Mouse (Mus musculus) cerebellum, adult 2 months (tissue): ENCODE results near the gene Mgl2. TPM values are rescaled to one million over a fixed set of nuclear protein-coding genes. Genes with fewer than 3 reads are reported as not detected.
A peak's percentile ranks its signal among the peaks of the same experiment; 100 is the strongest.

Source experiments
- DNase-seq, 2 experiments: peaks; one replicate each; pipeline ENCODE4 v3.0.0; 2021
- H3K27ac ChIP-seq: fragments of 200-500 bp; 2 replicates; pipeline ENCODE4 v1.5.1; 2012; ENCODE audit warnings: low read length, control low read depth, inconsistent platforms; ENCODE audit not compliant: insufficient read depth
- H3K27me3 ChIP-seq: fragments of 200-500 bp; 2 replicates; pipeline ENCODE4 v1.6.1; 2012; ENCODE audit warnings: inconsistent platforms, mild to moderate bottlenecking, low read length, moderate library complexity; ENCODE audit not compliant: control insufficient read depth, insufficient read depth
- H3K4me1 ChIP-seq: fragments of 200-500 bp; 2 replicates; pipeline ENCODE4 v1.6.1; 2011; ENCODE audit warnings: low read length; ENCODE audit not compliant: control insufficient read depth, insufficient read depth
- H3K4me3 ChIP-seq: fragments of 200-500 bp; replicated peaks from 2 replicates; pipeline ENCODE3; 2011; ENCODE audit warnings: mild to moderate bottlenecking, low read depth, low read length, control low read depth; ENCODE audit not compliant: insufficient read depth
- CTCF ChIP-seq: fragments of 200-500 bp; IDR thresholded peaks from 2 replicates; pipeline ENCODE4 v1.5.1; 2011; ENCODE audit warnings: low read depth, mild to moderate bottlenecking, control low read depth, low read length, moderate library complexity, borderline replicate concordance; ENCODE audit not compliant: insufficient read depth
- POLR2A ChIP-seq: fragments of 200-500 bp; IDR thresholded peaks from 2 replicates; pipeline ENCODE4 v1.6.1; 2011; ENCODE audit warnings: low read length, control low read depth, borderline replicate concordance; ENCODE audit not compliant: insufficient read depth
- WGBS: fragments of 180-500 bp; shearing (Covaris S2); methylation state at CpG from one replicate; pipeline ENCODE4 v1.1.7; 2018; 5-methylcytosine and 5-hydroxymethylcytosine counted together
- polyA plus RNA-seq: library from polyadenylated mRNA; depleted of rRNA; stranded (reverse); fragments of >200 nt; gene quantifications from 2 replicates; pipeline ENCODE4 v1.2.3, GENCODE M21; 2012; rRNA removed

Mgl2 gene
- polyA plus RNA-seq, 1 experiment, result 2.5 TPM

GRCm38 (mm10) chr11:70174491-70174890 is 44.4 kb downstream of the Mgl2 start:
- no peak for DNase-seq
- Histone ChIP-seq H3K4me1 (peaks cover 4% of the 10 kb centered on the region; the same call in 1 of the 2 replicates), H3K4me3 (no peak overlapping the region), H3K27me3 (no peaks in the 10 kb centered on the region), H3K27ac (no peak overlapping the region)
- 85% methylated on average over 4 of the region's 4 CpGs for WGBS
- no peak for TF ChIP-seq CTCF
- no peak for TF ChIP-seq POLR2A

- WGBS, result 75% methylated on average over 8 of the region's 8 CpGs
- Histone ChIP-seq H3K27ac (no peak overlapping the region), H3K27me3 (no peaks in the 10 kb centered on the region), H3K4me3 (no peak overlapping the region), H3K4me1 (no peaks in the 10 kb centered on the region)
- no peak; the same call in 1 of the 2 replicates for TF ChIP-seq CTCF
- no peak for TF ChIP-seq POLR2A
- DNase-seq, result no peak
Measured at GRCm38 (mm10) chr11:70177647-70178046, 47.5 kb downstream of the Mgl2 start.

- TF ChIP-seq CTCF, result no peak
Measured at GRCm38 (mm10) chr11:70178311-70178710, 48.2 kb downstream of the Mgl2 start.

GRCm38 (mm10) chr11:70178756-70179155 is 48.6 kb downstream of the Mgl2 start:
- WGBS, result 60% methylated on average over 11 of the region's 11 CpGs
- no peak overlapping the region for H3K27ac ChIP-seq
- no peak for DNase-seq
- H3K4me3 ChIP-seq, result no peak overlapping the region
- H3K27me3 ChIP-seq, result no peaks in the 10 kb centered on the region
- no peak for TF ChIP-seq CTCF
- no peak for TF ChIP-seq POLR2A
- no peaks in the 10 kb centered on the region for H3K4me1 ChIP-seq

More at GRCm38 (mm10) chr11:70178311-70178710, 48.2 kb downstream of the Mgl2 start:
- H3K4me3 ChIP-seq, result no peak overlapping the region
- H3K27me3 ChIP-seq, result no peaks in the 10 kb centered on the region
- no peak overlapping the region for H3K27ac ChIP-seq
- DNase-seq, result peak; percentile 24 to 54
- H3K4me1 ChIP-seq, result no peaks in the 10 kb centered on the region
- 32% methylated on average over 11 of the region's 11 CpGs for WGBS

- 27% methylated on average over 14 of the region's 14 CpGs for WGBS
Measured at GRCm38 (mm10) chr11:70179401-70179800, 49.3 kb downstream of the Mgl2 start.

GRCm38 (mm10) chr11:70180496-70180895 is 50.4 kb downstream of the Mgl2 start:
- H3K4me1 ChIP-seq, result no peaks in the 10 kb centered on the region
- H3K27me3 ChIP-seq, result no peaks in the 10 kb centered on the region
- H3K27ac ChIP-seq, result no peak overlapping the region
- 87% methylated on average over 4 of the region's 4 CpGs for WGBS
- DNase-seq, result no peak
- H3K4me3 ChIP-seq, result no peak overlapping the region
- no peak for TF ChIP-seq POLR2A
- TF ChIP-seq CTCF, result no peak

More at GRCm38 (mm10) chr11:70179401-70179800, 49.3 kb downstream of the Mgl2 start:
- TF ChIP-seq CTCF (peak; percentile 55), POLR2A (no peak)
- Histone ChIP-seq H3K4me3 (no peak overlapping the region), H3K27me3 (no peaks in the 10 kb centered on the region), H3K27ac (no peak overlapping the region), H3K4me1 (no peaks in the 10 kb centered on the region)
- peak in 1 of 2 experiments; percentile 12 for DNase-seq

- Histone ChIP-seq H3K27me3 (no peaks in the 10 kb centered on the region), H3K4me3 (no peak overlapping the region), H3K27ac (no peak overlapping the region), H3K4me1 (no peaks in the 10 kb centered on the region)
- no peak for DNase-seq
- 90% methylated on average over 7 of the region's 7 CpGs for WGBS
- TF ChIP-seq CTCF (no peak), POLR2A (no peak)
Measured at GRCm38 (mm10) chr11:70185120-70185519, 55.0 kb downstream of the Mgl2 start.

Other genes with a start within 250 kb of the Mgl2 start
- 1.9 and 2.2 TPM in 2 replicates for gene Kctd11, start 248.9 kb upstream of the Mgl2 start, polyA plus RNA-seq
- gene Acap1, start 234.8 kb upstream of the Mgl2 start, polyA plus RNA-seq, result 0.18 and 0.24 TPM in 2 replicates
- gene 2810408A11Rik, start 229.3 kb upstream of the Mgl2 start, polyA plus RNA-seq, result 0.36 and 0.43 TPM in 2 replicates
- 119 and 128 TPM in 2 replicates for gene Neurl4, start 229.3 kb upstream of the Mgl2 start, polyA plus RNA-seq
- 78.9 and 87.5 TPM in 2 replicates for gene Gps2, start 216.4 kb upstream of the Mgl2 start, polyA plus RNA-seq
- 514 and 533 TPM in 2 replicates for gene Eif5a, start 208.4 kb upstream of the Mgl2 start, polyA plus RNA-seq
- gene Ybx2, start 194.5 kb upstream of the Mgl2 start, polyA plus RNA-seq, result 16.5 and 16.8 TPM in 2 replicates
- 5.9 and 7.2 TPM in 2 replicates for gene Slc2a4, start 182.1 kb upstream of the Mgl2 start, polyA plus RNA-seq
- 0.33 TPM in 1 of 2 replicates, not detected in the other for gene Cldn7, start 165.6 kb upstream of the Mgl2 start, polyA plus RNA-seq
- gene Ctdnep1, start 149.2 kb upstream of the Mgl2 start, polyA plus RNA-seq, result 93.9 and 108 TPM in 2 replicates
- 106 and 109 TPM in 2 replicates for gene Elp5, start 147.8 kb upstream of the Mgl2 start, polyA plus RNA-seq
- 344 and 366 TPM in 2 replicates for gene Gabarap, start 139.2 kb upstream of the Mgl2 start, polyA plus RNA-seq
- gene Phf23, start 134.6 kb upstream of the Mgl2 start, polyA plus RNA-seq, result 41.8 and 44.4 TPM in 2 replicates
- gene Dvl2, start 129.7 kb upstream of the Mgl2 start, polyA plus RNA-seq, result 27.2 and 28.9 TPM in 2 replicates
- gene Acadvl, start 114.9 kb upstream of the Mgl2 start, polyA plus RNA-seq, result 104 and 112 TPM in 2 replicates
- gene Dlg4, start 113.4 kb upstream of the Mgl2 start, polyA plus RNA-seq, result 352 and 374 TPM in 2 replicates
- gene Asgr1, start 76.2 kb upstream of the Mgl2 start, polyA plus RNA-seq, result 13.8 and 17.1 TPM in 2 replicates
- gene Asgr2, start 37.7 kb upstream of the Mgl2 start, polyA plus RNA-seq, result 0.11 and 0.17 TPM in 2 replicates
- gene Clec10a, start 25.9 kb downstream of the Mgl2 start, polyA plus RNA-seq, result 1.2 and 1.4 TPM in 2 replicates
- gene Slc16a11, start 82.4 kb downstream of the Mgl2 start, polyA plus RNA-seq, result 209 and 244 TPM in 2 replicates
- 8.8 and 11.3 TPM in 2 replicates for gene Slc16a13, start 90.7 kb downstream of the Mgl2 start, polyA plus RNA-seq
- 1.1 and 1.4 TPM in 2 replicates for gene Bcl6b, start 99.5 kb downstream of the Mgl2 start, polyA plus RNA-seq
- 94.0 and 96.5 TPM in 2 replicates for gene 0610010K14Rik, start 107.6 kb downstream of the Mgl2 start, polyA plus RNA-seq
- gene Gm21988, start 109.5 kb downstream of the Mgl2 start, polyA plus RNA-seq, result 9.7 and 10.3 TPM in 2 replicates
- gene Rnasek, start 109.5 kb downstream of the Mgl2 start, polyA plus RNA-seq, result 359 TPM in 2 replicates
- gene Alox12, start 125.0 kb downstream of the Mgl2 start, polyA plus RNA-seq, result 1.1 and 1.2 TPM in 2 replicates
- gene Alox12e, start 192.3 kb downstream of the Mgl2 start, polyA plus RNA-seq, result not detected in 2 replicates
- gene Alox15, start 221.7 kb downstream of the Mgl2 start, polyA plus RNA-seq, result 0.05 TPM in 1 of 2 replicates, not detected in the other